Mouse (Mus musculus): ENCODE data around the gene Zfp784. TPM values are rescaled to one million over a fixed set of nuclear protein-coding genes. Genes with fewer than 3 reads are reported as not detected.
"Not testable (repeated sequence)": the region's sequence is repeated elsewhere in the genome, so short reads cannot be mapped to it uniquely, and the experiment has no call there.

Zfp784 gene
- polyA plus RNA-seq, 1 experiment from 2014 or later: 4.6 TPM

DNA sequence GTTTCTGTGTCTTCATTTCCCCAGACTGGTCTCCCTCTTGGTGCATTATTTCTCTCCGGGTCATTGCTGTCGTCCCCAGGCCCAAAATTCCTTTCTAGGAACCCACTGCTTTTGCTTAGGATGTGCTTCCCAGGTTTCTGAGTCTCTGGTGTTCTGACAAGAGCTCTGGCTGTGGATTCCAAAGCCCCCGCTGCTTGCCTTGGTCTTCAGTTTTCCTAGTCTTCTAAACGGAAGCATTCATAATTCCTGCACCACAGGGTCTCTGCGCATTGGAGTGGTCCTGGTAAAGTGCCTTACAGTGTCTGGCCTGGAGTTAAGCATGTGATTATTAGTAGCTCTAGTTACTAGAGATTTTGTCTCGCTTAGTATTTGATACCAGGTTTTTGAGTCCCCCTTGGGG lies 42.6 kb upstream of the Zfp784 start:
- Histone ChIP-seq H3K9me3 (ENCODE audit: low read depth, low read length) (no peaks in the 10 kb centered on the region), H3K27ac (ENCODE audit: low read depth) (peak overlapping the region; percentile 95), H3K4me3 (ENCODE audit: low read depth, low read length) (peak overlapping the region; percentile 98), H3K9ac (peak overlapping the region; percentile 95), H3K36me3 (ENCODE audit: insufficient read depth) (peaks cover 63% of the 10 kb centered on the region), H3K4me1 (ENCODE audit: insufficient read depth) (no peaks in the 10 kb centered on the region), H3K4me2 (peak overlapping the region; percentile 87), H3K27me3 (ENCODE audit: insufficient read depth, low read length) (no peaks in the 10 kb centered on the region)
- 12% methylated on average over 6 of the region's 6 CpGs for WGBS
- no peak for TF ChIP-seq CTCF (IDR thresholded peaks at IDR 0.05; ENCODE audit: low read depth)
- ATAC-seq (ENCODE audit: insufficient read depth): no peak
- no peak for DNase-seq

GRCm38 (mm10) chr7:5080010-5080751 lies 41.9 kb upstream of the Zfp784 start, which contains the start of gene Epn1:
Gene Epn1, plus strand, starts transcription at chr7:5080235.
- no peak for TF ChIP-seq CTCF (IDR thresholded peaks at IDR 0.05; ENCODE audit: low read depth)
- Histone ChIP-seq H3K27ac (ENCODE audit: low read depth) (peak within 1 kb of the TSS; percentile 95), H3K4me2 (peak within 1 kb of the TSS; percentile 87), H3K36me3 (ENCODE audit: insufficient read depth) (peaks cover 62% of the 10 kb centered on the region), H3K9me3 (ENCODE audit: low read depth, low read length) (no peaks in the 10 kb centered on the region), H3K9ac (peak within 1 kb of the TSS; percentile 95), H3K4me1 (ENCODE audit: insufficient read depth) (no peaks in the 10 kb centered on the region), H3K27me3 (ENCODE audit: insufficient read depth, low read length) (no peaks in the 10 kb centered on the region), H3K4me3 (ENCODE audit: low read depth, low read length) (peak within 1 kb of the TSS; percentile 98)
- under 1% methylated on average over 81 of the region's 81 CpGs for WGBS
- ATAC-seq (ENCODE audit: insufficient read depth) (peak; percentile 98), DNase-seq (peak; percentile 99)

DNA sequence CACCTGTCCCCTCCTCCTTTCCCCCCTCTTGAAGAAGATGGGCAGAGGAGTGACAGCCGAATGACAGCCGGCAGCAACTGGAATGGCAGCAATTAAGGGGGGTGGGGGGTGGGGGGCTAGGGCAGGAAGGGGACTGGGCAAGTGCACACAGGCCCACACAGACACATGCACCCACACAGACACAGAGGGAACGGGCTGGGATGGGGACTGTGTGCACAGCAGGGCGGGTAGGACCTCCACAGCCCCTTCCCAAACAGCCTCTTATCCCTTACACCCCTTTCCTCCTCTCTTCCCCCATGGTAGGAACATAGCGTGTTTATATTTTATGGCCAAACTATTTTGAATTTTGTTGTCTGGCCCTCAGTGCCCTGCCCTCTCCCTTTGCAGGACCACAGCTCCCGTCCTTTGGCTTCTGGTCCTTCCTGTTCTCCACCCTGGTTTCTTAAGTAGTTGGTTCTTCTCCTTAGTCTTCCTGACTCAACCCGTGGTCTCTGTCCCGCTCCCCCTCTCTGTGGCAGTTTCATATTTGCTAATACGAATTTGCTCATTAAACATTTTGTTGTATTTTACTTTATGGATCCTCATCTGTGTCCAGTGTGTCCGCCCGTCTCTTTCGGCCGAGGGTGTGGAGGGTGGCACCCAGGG lies 41.2 kb upstream of the Zfp784 start:
- not testable (repeated sequence) for DNase-seq; H3K27me3 ChIP-seq (ENCODE audit: insufficient read depth, low read length); H3K4me1 ChIP-seq (ENCODE audit: insufficient read depth); H3K9me3 ChIP-seq (ENCODE audit: low read depth, low read length)
- 41% methylated on average over 10 of the region's 13 CpGs for WGBS
- Histone ChIP-seq H3K27ac (ENCODE audit: low read depth) (peak overlapping the region; percentile 95), H3K4me3 (ENCODE audit: low read depth, low read length) (peak overlapping the region; percentile 98), H3K36me3 (ENCODE audit: insufficient read depth) (peaks cover 63% of the 10 kb centered on the region), H3K9ac (peak overlapping the region; percentile 29; the same call in 1 of the 2 replicates), H3K4me2 (peak overlapping the region; percentile 87)
- peak; percentile 39 for ATAC-seq (ENCODE audit: insufficient read depth)

- no peak overlapping the region for H3K27ac ChIP-seq (ENCODE audit: low read depth)
- WGBS: 75% methylated on average over 2 of the region's 2 CpGs
- no peak overlapping the region for H3K4me2 ChIP-seq
- H3K4me1 ChIP-seq (ENCODE audit: insufficient read depth): no peaks in the 10 kb centered on the region
- no peak overlapping the region for H3K9ac ChIP-seq
- DNase-seq (no peak), ATAC-seq (ENCODE audit: insufficient read depth) (no peak)
- peaks cover 70% of the 10 kb centered on the region for H3K36me3 ChIP-seq (ENCODE audit: insufficient read depth)
- no peaks in the 10 kb centered on the region for H3K9me3 ChIP-seq (ENCODE audit: low read depth, low read length)
- no peaks in the 10 kb centered on the region for H3K27me3 ChIP-seq (ENCODE audit: insufficient read depth, low read length)
- no peak for TF ChIP-seq CTCF (IDR thresholded peaks at IDR 0.05; ENCODE audit: low read depth)
- H3K4me3 ChIP-seq (ENCODE audit: low read depth, low read length): no peak overlapping the region
These were observed 38.7 kb upstream of the Zfp784 start for GRCm38 (mm10) chr7:5076931-5077330.

DNA sequence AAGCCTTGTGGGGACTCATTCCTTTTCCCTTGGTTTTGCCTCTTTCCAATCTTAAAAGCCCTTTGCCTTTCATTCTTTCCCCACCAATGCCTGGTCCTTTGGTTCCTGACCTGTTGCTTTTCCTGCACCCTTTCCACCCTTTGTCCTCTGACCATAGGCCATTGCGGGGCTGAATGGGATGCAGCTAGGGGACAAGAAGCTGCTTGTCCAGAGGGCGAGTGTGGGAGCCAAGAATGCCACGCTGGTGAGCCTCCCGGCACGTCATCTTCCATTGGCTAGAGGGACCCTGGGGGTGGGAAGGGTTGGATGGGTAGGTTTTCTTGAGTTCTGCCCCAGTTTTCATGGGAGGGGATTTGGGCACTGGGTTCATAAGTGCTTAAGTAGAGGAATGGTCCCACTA lies 36.7 kb upstream of the Zfp784 start:
- no peak for ATAC-seq (ENCODE audit: insufficient read depth)

DNA sequence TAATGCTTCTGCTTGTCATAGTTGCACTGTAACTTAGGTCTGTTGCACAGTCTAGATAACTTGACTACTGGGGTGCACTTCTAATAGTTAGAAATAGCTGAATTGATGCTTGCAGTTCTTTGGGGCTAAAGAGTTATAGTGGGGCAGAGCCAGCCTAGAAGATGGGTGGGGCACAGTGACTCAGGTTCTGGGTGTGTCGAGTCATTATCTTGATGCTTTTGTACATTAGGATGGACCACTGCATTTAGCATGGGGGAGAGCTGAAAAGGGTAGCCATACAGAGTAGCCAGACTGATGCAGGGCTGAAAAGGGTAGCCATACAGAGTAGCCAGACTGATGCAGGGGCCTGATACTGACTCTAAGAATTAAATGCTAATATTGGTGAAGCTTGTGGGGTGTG lies 35.3 kb upstream of the Zfp784 start:
- 88% methylated on average over 1 of the region's 1 CpGs for WGBS
- ATAC-seq (ENCODE audit: insufficient read depth) (no peak), DNase-seq (no peak)
- Histone ChIP-seq H3K4me3 (ENCODE audit: low read depth, low read length) (no peak overlapping the region), H3K4me1 (ENCODE audit: insufficient read depth) (no peaks in the 10 kb centered on the region), H3K9me3 (ENCODE audit: low read depth, low read length) (no peaks in the 10 kb centered on the region), H3K27me3 (ENCODE audit: insufficient read depth, low read length) (no peaks in the 10 kb centered on the region), H3K9ac (no peak overlapping the region), H3K4me2 (no peak overlapping the region), H3K27ac (ENCODE audit: low read depth) (no peak overlapping the region), H3K36me3 (ENCODE audit: insufficient read depth) (peaks cover 93% of the 10 kb centered on the region)
- no peak for TF ChIP-seq CTCF (IDR thresholded peaks at IDR 0.05; ENCODE audit: low read depth)

More for the DNA sequence above, 36.7 kb upstream of the Zfp784 start:
- no peak overlapping the region for H3K27ac ChIP-seq (ENCODE audit: low read depth)
- no peaks in the 10 kb centered on the region for H3K27me3 ChIP-seq (ENCODE audit: insufficient read depth, low read length)
- no peak overlapping the region for H3K9ac ChIP-seq
- no peak for TF ChIP-seq CTCF (IDR thresholded peaks at IDR 0.05; ENCODE audit: low read depth)
- H3K9me3 ChIP-seq (ENCODE audit: low read depth, low read length): no peaks in the 10 kb centered on the region
- no peak overlapping the region for H3K4me2 ChIP-seq
- H3K4me3 ChIP-seq (ENCODE audit: low read depth, low read length): no peak overlapping the region
- DNase-seq: no peak
- peaks cover 87% of the 10 kb centered on the region for H3K36me3 ChIP-seq (ENCODE audit: insufficient read depth)
- 90% methylated on average over 5 of the region's 5 CpGs for WGBS
- no peaks in the 10 kb centered on the region for H3K4me1 ChIP-seq (ENCODE audit: insufficient read depth)

GRCm38 (mm10) chr7:5064886-5065285 lies 26.6 kb upstream of the Zfp784 start:
- Histone ChIP-seq H3K27me3 (ENCODE audit: insufficient read depth, low read length) (no peaks in the 10 kb centered on the region), H3K27ac (ENCODE audit: low read depth) (no peak overlapping the region), H3K4me1 (ENCODE audit: insufficient read depth) (0 out of 2 replicates have a peak, but pooled peaks cover 2% of the 10 kb centered on the region), H3K9ac (no peak overlapping the region), H3K36me3 (ENCODE audit: insufficient read depth) (peaks cover 44% of the 10 kb centered on the region), H3K4me2 (no peak overlapping the region), H3K4me3 (ENCODE audit: low read depth, low read length) (no peak overlapping the region), H3K9me3 (ENCODE audit: low read depth, low read length) (no peaks in the 10 kb centered on the region)
- WGBS: 92% methylated on average over 6 of the region's 6 CpGs
- TF ChIP-seq CTCF (IDR thresholded peaks at IDR 0.05; ENCODE audit: low read depth): no peak
- ATAC-seq (ENCODE audit: insufficient read depth) (no peak), DNase-seq (no peak)

All from lung, embryonic 14.5 days (tissue).